Mouse (Mus musculus): ENCODE data around the gene Ints2. TPM values are rescaled to one million over a fixed set of nuclear protein-coding genes. Genes with fewer than 3 reads are reported as not detected.
A peak's percentile ranks its signal among the peaks of the same experiment; 100 is the strongest.
"Not testable (repeated sequence)": the region's sequence is repeated elsewhere in the genome, so short reads cannot be mapped to it uniquely, and the experiment has no call there.

Gene Ints2
- polyA plus RNA-seq, 1 experiment from 2014 or later: 43.3 TPM

DNA sequence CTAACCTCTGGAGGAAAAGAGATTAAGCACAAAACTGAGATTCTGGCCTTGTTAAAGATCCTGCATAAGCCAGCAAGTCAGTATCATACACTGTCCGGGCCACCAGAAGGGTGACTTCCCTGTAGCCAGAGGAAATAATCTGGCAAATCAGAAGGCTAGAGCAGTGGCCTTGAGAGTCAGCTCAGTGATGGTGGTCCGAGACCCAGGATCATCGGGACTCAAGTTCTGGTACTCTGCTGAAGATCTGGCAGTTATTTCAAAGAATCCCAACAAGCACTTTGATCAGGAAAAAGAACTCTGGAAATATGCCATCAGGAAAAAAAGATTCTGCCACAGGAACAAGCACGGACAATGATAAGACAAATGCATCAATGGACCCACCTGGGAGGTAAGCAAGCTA, 51.5 kb downstream of the Ints2 start:
- WGBS: 98% methylated on average over 4 of the region's 4 CpGs
- no peak overlapping the region for H3K4me3 ChIP-seq
- H3K27me3 ChIP-seq (ENCODE audit: insufficient read depth, poor library complexity, severe bottlenecking): no peaks in the 10 kb centered on the region
- H3K9me3 ChIP-seq: peaks cover 29% of the 10 kb centered on the region
- DNase-seq (ENCODE audit: low spot score): no peak
- no peak overlapping the region for H3K27ac ChIP-seq
- peaks cover 10% of the 10 kb centered on the region for H3K4me1 ChIP-seq (replicated peaks)
- peaks cover 87% of the 10 kb centered on the region for H3K36me3 ChIP-seq

DNA sequence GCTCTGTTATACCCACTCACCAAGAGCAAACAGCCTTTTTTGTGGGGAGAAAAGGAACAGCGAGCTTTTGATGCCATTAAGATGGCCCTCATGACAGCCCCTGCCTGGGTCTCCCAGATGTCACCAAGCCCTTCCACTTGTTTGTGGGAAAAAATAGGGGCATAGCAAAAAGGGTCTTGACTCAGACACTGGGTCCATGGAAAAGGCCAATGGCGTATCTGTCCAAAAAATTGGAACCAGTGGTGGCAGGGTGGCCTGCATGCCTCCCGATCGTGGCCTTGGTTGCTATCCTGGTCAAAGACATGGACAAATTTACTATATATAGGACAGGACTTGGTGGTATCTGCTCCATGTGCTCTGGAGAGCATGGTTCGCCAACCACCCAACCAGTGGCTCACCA, 52.3 kb downstream of the Ints2 start:
- Histone ChIP-seq H3K36me3 (peaks cover 79% of the 10 kb centered on the region), H3K4me1 (replicated peaks) (peaks cover 15% of the 10 kb centered on the region), H3K27me3 (ENCODE audit: insufficient read depth, poor library complexity, severe bottlenecking) (no peaks in the 10 kb centered on the region), H3K4me3 (no peak overlapping the region), H3K9me3 (peaks cover 29% of the 10 kb centered on the region), H3K27ac (no peak overlapping the region)
- 95% methylated on average over 5 of the region's 5 CpGs for WGBS
- DNase-seq (ENCODE audit: low spot score): no peak

DNA sequence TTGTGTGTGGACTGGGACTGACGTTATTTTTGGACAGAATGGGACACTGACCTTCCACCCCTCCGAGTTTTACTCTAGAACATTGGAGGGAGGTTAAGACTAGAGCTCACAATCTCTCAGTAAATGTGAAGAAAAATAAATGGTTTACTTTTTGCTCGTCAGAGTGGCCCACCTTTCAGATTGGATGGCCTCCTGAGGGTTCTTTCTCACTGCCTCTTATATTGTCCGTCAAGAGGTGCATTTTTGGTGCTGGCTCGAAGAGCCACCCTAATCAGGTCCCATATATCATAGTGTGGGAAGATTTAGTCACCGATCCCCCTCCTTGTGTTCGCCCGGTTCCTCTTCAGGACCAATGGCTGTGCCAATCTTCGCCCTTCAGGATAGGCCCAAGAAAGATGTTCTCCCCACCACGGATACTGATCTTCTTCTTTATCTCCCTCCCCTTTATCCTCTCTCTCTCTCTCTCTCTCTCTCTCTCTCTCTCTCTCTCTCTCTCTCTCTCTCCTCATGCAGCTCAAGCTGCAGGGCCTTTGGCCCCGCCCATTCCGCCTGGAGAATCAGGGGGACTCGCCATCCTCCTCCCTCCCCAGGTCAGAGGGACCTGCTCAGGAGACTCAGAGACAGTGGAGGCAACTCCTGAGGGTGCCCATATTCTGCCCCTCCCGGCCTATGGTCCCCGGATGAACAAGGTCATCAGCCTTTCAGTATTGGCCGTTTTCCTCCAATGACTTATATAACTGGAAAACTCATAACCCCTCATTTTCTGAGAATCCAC, 55.3 kb downstream of the Ints2 start:
- WGBS: 65% methylated on average over 16 of the region's 16 CpGs
- Histone ChIP-seq H3K4me3 (peak overlapping the region; percentile 73), H3K4me1 (replicated peaks) (peaks cover 20% of the 10 kb centered on the region), H3K27ac (peak overlapping the region; percentile 96), H3K27me3 (ENCODE audit: insufficient read depth, poor library complexity, severe bottlenecking) (no peaks in the 10 kb centered on the region), H3K36me3 (peaks cover 66% of the 10 kb centered on the region), H3K9me3 (peaks cover 29% of the 10 kb centered on the region)
- no peak for DNase-seq (ENCODE audit: low spot score)

DNA sequence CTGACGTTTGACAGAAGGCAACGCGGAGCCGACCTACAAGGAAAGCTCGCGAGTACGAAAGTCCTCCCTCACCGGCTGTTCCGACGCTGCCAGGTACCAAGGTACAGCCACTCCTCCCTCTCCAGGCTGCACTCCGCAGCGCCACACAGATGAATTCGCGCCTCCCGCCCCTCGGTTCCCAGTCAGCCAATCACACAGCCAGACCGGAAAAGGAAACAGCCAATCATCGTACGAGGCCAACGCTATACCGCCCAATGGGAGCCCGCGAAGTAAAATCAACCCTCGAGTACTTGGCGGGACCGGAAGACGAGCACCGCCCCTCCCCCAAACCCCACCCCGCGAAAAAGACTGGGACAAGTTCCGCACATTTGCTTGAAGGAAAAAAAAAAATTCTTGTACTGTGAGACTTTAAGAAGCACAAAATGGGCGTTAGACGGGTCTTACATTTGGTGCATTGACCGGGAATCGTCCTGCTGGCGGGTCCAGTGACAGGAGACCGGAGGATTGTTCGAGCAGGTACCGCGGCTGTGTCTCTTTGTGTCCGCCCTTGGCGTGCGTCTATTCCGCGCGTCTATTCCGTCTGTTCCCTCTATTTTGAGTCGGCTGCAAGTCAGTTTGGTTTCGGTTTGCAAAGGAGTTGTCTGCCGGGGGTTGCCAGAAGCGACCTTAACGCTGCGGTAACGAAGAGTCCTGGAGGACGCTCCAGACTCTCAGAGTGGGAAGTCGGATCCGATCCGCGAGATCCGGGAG, 56.2 kb downstream of the Ints2 start, which contains the start of gene Brip1:
Brip1 (minus strand) TSS at position 157 of the 750 bp plus-strand sequence.
- Histone ChIP-seq H3K4me1 (replicated peaks) (peaks cover 20% of the 10 kb centered on the region), H3K27ac (peak within 1 kb of the TSS; percentile 96), H3K36me3 (peaks cover 64% of the 10 kb centered on the region), H3K9me3 (peaks cover 29% of the 10 kb centered on the region), H3K27me3 (ENCODE audit: insufficient read depth, poor library complexity, severe bottlenecking) (no peaks in the 10 kb centered on the region), H3K4me3 (peak within 1 kb of the TSS; percentile 73)
- peak; percentile 96 for DNase-seq (ENCODE audit: low spot score)
- WGBS: under 1% methylated on average over 60 of the region's 60 CpGs

DNA sequence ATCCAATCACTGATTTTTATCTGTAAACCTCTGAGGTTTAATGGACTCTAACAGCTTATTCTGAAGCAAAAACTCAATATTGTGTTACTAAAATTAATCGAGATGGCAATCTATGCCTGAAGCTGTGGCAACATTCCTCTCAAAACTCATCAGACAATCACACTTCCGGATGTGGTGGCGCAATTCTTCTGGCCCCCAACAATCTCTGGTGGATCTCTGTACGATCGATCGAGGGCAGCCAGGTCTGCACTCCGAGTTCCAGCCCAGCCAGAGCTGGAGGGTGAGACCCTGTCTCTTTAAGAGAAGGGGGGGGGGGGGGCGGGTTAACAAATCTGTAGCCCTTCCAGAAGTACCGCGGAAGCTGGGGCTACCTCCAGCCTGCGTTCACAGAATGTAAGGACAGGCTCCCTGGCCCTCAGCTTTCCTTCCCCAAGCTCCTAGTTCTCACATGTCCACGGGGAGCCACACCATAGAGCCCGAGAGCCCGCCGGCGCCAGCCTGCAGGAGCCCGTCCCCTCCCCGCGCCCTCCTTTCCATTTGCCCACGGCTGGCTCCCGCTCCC, 56.8 kb downstream of the Ints2 start:
- peaks cover 29% of the 10 kb centered on the region for H3K9me3 ChIP-seq
- H3K27me3 ChIP-seq (ENCODE audit: insufficient read depth, poor library complexity, severe bottlenecking): no peaks in the 10 kb centered on the region
- peak overlapping the region; percentile 73 for H3K4me3 ChIP-seq
- H3K36me3 ChIP-seq: peaks cover 64% of the 10 kb centered on the region
- WGBS: 2% methylated on average over 21 of the region's 21 CpGs
- peaks cover 20% of the 10 kb centered on the region for H3K4me1 ChIP-seq (replicated peaks)
- H3K27ac ChIP-seq: peak overlapping the region; percentile 96
- no peak for DNase-seq (ENCODE audit: low spot score)

DNA sequence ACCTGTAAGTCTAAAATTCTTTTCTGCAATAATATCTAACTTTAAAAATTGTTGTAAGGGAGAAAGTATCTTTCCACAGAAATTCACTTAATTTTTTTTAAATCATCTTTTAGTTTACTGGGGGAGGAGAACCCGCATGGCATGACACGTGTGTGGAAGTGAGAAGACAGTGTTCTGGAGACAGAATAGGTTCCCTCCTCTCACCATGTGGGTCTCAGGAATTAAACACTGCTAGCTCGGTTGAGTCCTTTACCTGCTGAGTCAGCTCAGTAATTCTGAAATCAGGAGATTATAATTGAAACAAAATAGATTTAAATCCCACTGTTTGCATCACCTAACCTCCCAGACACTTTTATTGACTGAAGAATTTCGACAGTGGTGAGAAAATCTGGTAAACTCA, 57.6 kb downstream of the Ints2 start:
- H3K27me3 ChIP-seq (ENCODE audit: insufficient read depth, poor library complexity, severe bottlenecking): no peaks in the 10 kb centered on the region
- H3K36me3 ChIP-seq: peaks cover 64% of the 10 kb centered on the region
- peak overlapping the region; percentile 73 for H3K4me3 ChIP-seq
- WGBS: 73% methylated on average over 4 of the region's 4 CpGs
- no peak for DNase-seq (ENCODE audit: low spot score)
- no peak overlapping the region; the same call in 1 of the 2 replicates for H3K27ac ChIP-seq
- H3K9me3 ChIP-seq: peaks cover 22% of the 10 kb centered on the region
- H3K4me1 ChIP-seq (replicated peaks): peaks cover 20% of the 10 kb centered on the region

DNA sequence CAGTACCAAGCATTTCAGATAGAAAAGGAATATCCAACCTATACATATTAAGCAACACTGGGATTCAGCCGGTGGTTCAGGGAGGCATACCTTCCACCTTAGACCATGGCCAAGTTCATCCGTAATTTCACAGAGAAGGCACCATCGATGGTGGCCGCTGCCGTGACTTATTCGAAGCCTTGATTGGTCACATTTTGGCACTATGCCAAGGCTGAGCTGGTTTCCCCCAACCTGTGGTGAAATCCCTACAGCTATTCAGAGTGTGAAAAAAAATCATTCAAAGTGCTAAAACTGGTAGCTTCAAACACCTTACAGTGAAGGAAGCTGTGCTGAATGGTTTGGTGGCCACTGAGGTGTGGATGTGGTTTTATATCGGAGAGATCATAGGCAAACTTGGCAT, 72.2 kb downstream of the Ints2 start:
- not testable (repeated sequence) for H3K4me3 ChIP-seq; H3K27ac ChIP-seq; H3K4me1 ChIP-seq (replicated peaks); H3K27me3 ChIP-seq (ENCODE audit: insufficient read depth, poor library complexity, severe bottlenecking); DNase-seq (ENCODE audit: low spot score); H3K9me3 ChIP-seq
- peaks cover 30% of the 10 kb centered on the region for H3K36me3 ChIP-seq
- WGBS: 96% methylated on average over 7 of the region's 7 CpGs

DNA sequence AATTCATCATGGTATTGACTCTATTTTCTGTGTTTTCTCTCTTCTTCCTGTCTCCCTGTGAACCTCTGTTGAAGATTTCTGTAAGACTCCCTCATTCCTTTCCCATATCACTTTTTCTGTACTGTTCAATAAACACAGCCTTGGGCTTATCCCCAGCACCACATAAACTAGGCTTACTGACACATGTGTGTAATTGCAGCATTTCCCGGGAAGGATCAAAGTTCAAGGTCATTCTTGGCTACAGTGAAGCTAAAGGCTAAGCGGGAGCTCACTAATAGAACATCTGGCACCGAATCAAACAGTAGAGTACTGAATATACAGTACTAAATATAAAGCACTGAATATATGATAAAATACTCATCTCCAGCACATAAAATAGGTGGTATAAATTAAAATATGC, 81.5 kb downstream of the Ints2 start:
- Histone ChIP-seq H3K4me1 (replicated peaks) (no peaks in the 10 kb centered on the region), H3K4me3 (no peak overlapping the region), H3K27ac (no peak overlapping the region), H3K27me3 (ENCODE audit: insufficient read depth, poor library complexity, severe bottlenecking) (no peaks in the 10 kb centered on the region), H3K36me3 (0 out of 2 replicates have a peak, but pooled peaks cover 4% of the 10 kb centered on the region), H3K9me3 (no peaks in the 10 kb centered on the region)
- no peak for DNase-seq (ENCODE audit: low spot score)
- 84% methylated on average over 3 of the region's 3 CpGs for WGBS

DNA sequence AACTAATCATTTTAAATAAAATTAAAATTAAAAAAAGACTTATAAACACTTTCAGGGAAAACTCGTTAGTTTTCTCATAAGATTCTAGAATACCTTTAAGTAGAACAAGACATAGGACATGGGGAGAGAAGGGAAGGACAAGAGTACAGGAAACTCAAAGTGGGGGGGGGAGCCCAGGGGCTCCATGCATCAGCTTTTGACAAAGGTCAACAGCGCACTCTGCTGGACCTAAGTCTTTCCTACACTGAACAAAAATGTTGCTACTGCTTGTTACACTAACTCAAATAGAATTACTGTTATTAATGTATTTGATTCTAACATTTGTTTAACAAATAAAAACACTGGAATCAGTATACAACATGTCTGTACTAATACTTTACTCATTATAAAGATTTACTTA, 83.2 kb downstream of the Ints2 start:
- no peak overlapping the region for H3K4me3 ChIP-seq
- no peak overlapping the region for H3K27ac ChIP-seq
- H3K4me1 ChIP-seq (replicated peaks): no peaks in the 10 kb centered on the region
- no peaks in the 10 kb centered on the region for H3K9me3 ChIP-seq
- H3K36me3 ChIP-seq: 0 out of 2 replicates have a peak, but pooled peaks cover 4% of the 10 kb centered on the region
- WGBS: 55% methylated on average over 2 of the region's 2 CpGs
- DNase-seq (ENCODE audit: low spot score): peak; percentile 18
- no peaks in the 10 kb centered on the region for H3K27me3 ChIP-seq (ENCODE audit: insufficient read depth, poor library complexity, severe bottlenecking)

DNA sequence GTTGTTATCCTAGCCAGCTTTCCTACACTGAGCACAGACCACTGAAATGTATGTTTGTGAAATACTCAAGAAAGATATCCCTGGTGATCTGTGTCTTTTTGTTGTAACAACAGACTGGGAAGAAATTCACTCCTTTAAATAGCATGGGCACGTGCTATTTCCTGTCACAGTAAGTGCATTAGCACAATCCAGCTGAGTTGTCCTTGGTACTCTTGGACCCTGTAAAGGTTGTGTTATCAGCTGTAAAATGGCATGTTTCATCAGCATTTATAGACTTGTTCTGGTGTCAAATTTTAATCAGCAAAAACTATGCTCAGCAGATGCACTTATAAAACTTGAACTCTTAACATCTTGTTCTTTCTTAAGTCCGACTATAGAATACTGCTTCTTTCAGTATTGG, 86.6 kb downstream of the Ints2 start:
- H3K27me3 ChIP-seq (ENCODE audit: insufficient read depth, poor library complexity, severe bottlenecking): no peaks in the 10 kb centered on the region
- 93% methylated on average over 2 of the region's 2 CpGs for WGBS
- no peak for DNase-seq (ENCODE audit: low spot score)
- no peak overlapping the region for H3K4me3 ChIP-seq
- H3K36me3 ChIP-seq: 0 out of 2 replicates have a peak, but pooled peaks cover 4% of the 10 kb centered on the region
- H3K27ac ChIP-seq: no peak overlapping the region
- H3K4me1 ChIP-seq (replicated peaks): no peaks in the 10 kb centered on the region
- no peaks in the 10 kb centered on the region for H3K9me3 ChIP-seq
